Mouse (Mus musculus) retina, postnatal 7 days (tissue): ENCODE measurements around the gene Ssxb3.
"Not testable (repeated sequence)": the region's sequence is repeated elsewhere in the genome, so short reads cannot be mapped to it uniquely, and the experiment has no call there.

Experiments
- DNase-seq: peaks from one replicate; pipeline ENCODE4 v3.0.0-alpha.2; 2012; ENCODE audit warnings: low read depth, low spot score

Ssxb3 gene

GRCm38 (mm10) chrX:8591716-8592115 is at the start of gene Ssxb3:
Gene Ssxb3 (minus strand): TSS chrX:8591816.
- not testable (repeated sequence) for DNase-seq

- DNase-seq: not testable (repeated sequence)
Observed at GRCm38 (mm10) chrX:8548155-8548554, 43.5 kb downstream of the Ssxb3 start, which contains the start of gene Ssxb6. Gene Ssxb6 (minus strand): TSS chrX:8548255.
